Mouse (Mus musculus) forebrain, postnatal 0 days (tissue): ENCODE measurements at regions not wholly inside any gene's neighbourhood (a gene's known extent, or its start where the extent isn't known, plus 50 kb on each side); places are given as distances from the start of the nearest gene placed in this dataset.

Experiments used
- ATAC-seq: fragments of 200-750 bp; cut with Nextera tagmentation; 2 replicates; pipeline ENCODE4 v1.8.0; 2017; ENCODE audit warnings: mild to moderate bottlenecking, moderate library complexity
- DNase-seq: peaks from one replicate; pipeline ENCODE4 v3.0.0-alpha.2; 2015
- H3K27ac ChIP-seq: fragments of 300-500 bp; sonication (generic); 2 replicates; pipeline ENCODE4 v1.5.1; 2014; ENCODE audit warnings: low read depth, mild to moderate bottlenecking, antibody characterized with exemption, low read length, moderate library complexity, mixed read lengths
- H3K27me3 ChIP-seq: fragments of 300-500 bp; sonication (generic); 2 replicates; pipeline ENCODE4 v1.6.1; 2014; ENCODE audit warnings: mild to moderate bottlenecking, low read length, mixed read lengths; ENCODE audit not compliant: insufficient read depth
- H3K36me3 ChIP-seq: fragments of 300-500 bp; sonication (generic); 2 replicates; pipeline ENCODE4 v1.6.1; 2014; ENCODE audit warnings: mild to moderate bottlenecking, moderate library complexity; ENCODE audit not compliant: insufficient read depth
- H3K4me1 ChIP-seq: fragments of 300-500 bp; sonication (generic); 2 replicates; pipeline ENCODE4 v1.6.1; 2014; ENCODE audit warnings: antibody characterized with exemption; ENCODE audit not compliant: insufficient read depth
- H3K4me2 ChIP-seq: fragments of 300-500 bp; sonication (generic); 2 replicates; pipeline ENCODE4 v1.6.1; 2014; ENCODE audit warnings: low read depth, mild to moderate bottlenecking, moderate library complexity
- H3K4me3 ChIP-seq: fragments of 300-500 bp; sonication (generic); 2 replicates; pipeline ENCODE4 v1.5.1; 2014; ENCODE audit warnings: low read depth, low read length, mixed read lengths
- H3K9ac ChIP-seq: fragments of 300-500 bp; sonication (generic); 2 replicates; pipeline ENCODE4 v1.6.1; 2014; ENCODE audit warnings: mild to moderate bottlenecking
- H3K9me3 ChIP-seq: fragments of 300-500 bp; sonication (generic); 2 replicates; pipeline ENCODE4 v1.6.1; 2016; ENCODE audit warnings: low read length
- CTCF ChIP-seq: sonication (generic); IDR thresholded peaks from 2 replicates; pipeline ENCODE4 v1.5.1; 2016; ENCODE audit warnings: antibody characterized with exemption, control low read depth, low read depth
- WGBS: fragments of 180-500 bp; shearing (Covaris S2); extraction: QIAGEN DNeasy Blood & Tissue Kit; methylation state at CpG from one replicate; pipeline ENCODE4 v1.1.7; 2014; 5-methylcytosine and 5-hydroxymethylcytosine counted together

- Histone ChIP-seq H3K4me1 (no peaks in the 10 kb centered on the region), H3K27ac (no peak overlapping the region), H3K27me3 (no peaks in the 10 kb centered on the region), H3K9ac (no peak overlapping the region), H3K36me3 (no peaks in the 10 kb centered on the region), H3K4me2 (no peak overlapping the region), H3K9me3 (no peaks in the 10 kb centered on the region), H3K4me3 (no peak overlapping the region)
- DNase-seq = no peak
- no peak for TF ChIP-seq CTCF
- 42% methylated on average over 6 of the region's 6 CpGs for WGBS
- ATAC-seq = no peak
Observed at GRCm38 (mm10) chr10:25029387-25029915, 102.2 kb upstream of the Arg1 start.

- H3K9me3 ChIP-seq = no peaks in the 10 kb centered on the region
- no peak for TF ChIP-seq CTCF
- no peaks in the 10 kb centered on the region for H3K4me1 ChIP-seq
- no peaks in the 10 kb centered on the region for H3K36me3 ChIP-seq
- 16% methylated on average over 7 of the region's 7 CpGs for whole genome bisulfite sequencing
- H3K27me3 ChIP-seq = no peaks in the 10 kb centered on the region
- H3K4me3 ChIP-seq = no peak overlapping the region
- peak; percentile 87 for ATAC-seq
- peak overlapping the region; percentile 29; the same call in 1 of the 2 replicates for H3K27ac ChIP-seq
- no peak overlapping the region for H3K4me2 ChIP-seq
- no peak overlapping the region for H3K9ac ChIP-seq
- peak; percentile 66 for DNase-seq
Observed at GRCm38 (mm10) chr10:25023601-25024157, 96.4 kb upstream of the Arg1 start.

GRCm38 (mm10) chr10:25023044-25023540, 95.8 kb upstream of the Arg1 start:
- no peaks in the 10 kb centered on the region for H3K36me3 ChIP-seq
- no peaks in the 10 kb centered on the region for H3K9me3 ChIP-seq
- TF ChIP-seq CTCF = no peak
- no peak overlapping the region for H3K4me2 ChIP-seq
- 0 out of 2 replicates have a peak, but pooled peaks have one; percentile 37 for ATAC-seq
- H3K4me3 ChIP-seq = no peak overlapping the region
- no peak overlapping the region for H3K9ac ChIP-seq
- DNase-seq = peak; percentile 45
- no peaks in the 10 kb centered on the region for H3K27me3 ChIP-seq
- 41% methylated on average over 4 of the region's 4 CpGs for WGBS
- peak overlapping the region; percentile 29; the same call in 1 of the 2 replicates for H3K27ac ChIP-seq
- no peaks in the 10 kb centered on the region for H3K4me1 ChIP-seq

GRCm38 (mm10) chr10:25018946-25019345, 91.7 kb upstream of the Arg1 start:
- Histone ChIP-seq H3K4me2 (no peak overlapping the region), H3K9me3 (no peaks in the 10 kb centered on the region), H3K36me3 (no peaks in the 10 kb centered on the region), H3K4me1 (no peaks in the 10 kb centered on the region), H3K9ac (no peak overlapping the region), H3K27me3 (no peaks in the 10 kb centered on the region), H3K27ac (no peak overlapping the region), H3K4me3 (no peak overlapping the region)
- no peak for DNase-seq
- TF ChIP-seq CTCF = no peak
- 36% methylated on average over 2 of the region's 2 CpGs for WGBS
- no peak for ATAC-seq

GRCm38 (mm10) chr10:25017843-25018242, 90.6 kb upstream of the Arg1 start:
- H3K4me2 ChIP-seq = no peak overlapping the region
- 73% methylated on average over 1 of the region's 1 CpGs for WGBS
- H3K4me3 ChIP-seq = no peak overlapping the region
- H3K27me3 ChIP-seq = no peaks in the 10 kb centered on the region
- no peak for TF ChIP-seq CTCF
- ATAC-seq (no peak), DNase-seq (no peak)
- H3K9me3 ChIP-seq = no peaks in the 10 kb centered on the region
- no peaks in the 10 kb centered on the region for H3K4me1 ChIP-seq
- H3K36me3 ChIP-seq = no peaks in the 10 kb centered on the region
- no peak overlapping the region for H3K27ac ChIP-seq
- no peak overlapping the region for H3K9ac ChIP-seq

- Histone ChIP-seq H3K27me3 (no peaks in the 10 kb centered on the region), H3K4me2 (no peak overlapping the region), H3K4me1 (no peaks in the 10 kb centered on the region), H3K36me3 (no peaks in the 10 kb centered on the region), H3K4me3 (no peak overlapping the region), H3K9me3 (no peaks in the 10 kb centered on the region), H3K9ac (no peak overlapping the region), H3K27ac (no peak overlapping the region)
- peak; percentile 30 for DNase-seq
- 40% methylated on average over 9 of the region's 9 CpGs for WGBS
- TF ChIP-seq CTCF = no peak
- ATAC-seq = peak; percentile 56; the same call in 1 of the 2 replicates
Observed at GRCm38 (mm10) chr10:25016110-25016509, 88.8 kb upstream of the Arg1 start.

GRCm38 (mm10) chr10:25012129-25012528, 84.8 kb upstream of the Arg1 start:
- H3K9ac ChIP-seq = no peak overlapping the region
- no peaks in the 10 kb centered on the region for H3K36me3 ChIP-seq
- H3K4me1 ChIP-seq = no peaks in the 10 kb centered on the region
- TF ChIP-seq CTCF = no peak
- ATAC-seq (no peak), DNase-seq (no peak)
- H3K27ac ChIP-seq = no peak overlapping the region
- H3K4me3 ChIP-seq = no peak overlapping the region
- H3K9me3 ChIP-seq = no peaks in the 10 kb centered on the region
- H3K4me2 ChIP-seq = no peak overlapping the region
- no peaks in the 10 kb centered on the region for H3K27me3 ChIP-seq
